Mouse (Mus musculus): ENCODE results near the gene Ephx1.
A peak's percentile ranks its signal among the peaks of the same experiment; 100 is the strongest.

GRCm38 (mm10) chr1:180992142-180992541 is 28.6 kb downstream of the Ephx1 start:
- peak; percentile 30; the same call in 1 of the 2 replicates for TF ChIP-seq CTCF (IDR thresholded peaks at IDR 0.05; ENCODE audit: control insufficient read depth, insufficient read depth, insufficient replicate concordance, low read depth, low read length)
- TF ChIP-seq POLR2A (IDR thresholded peaks at IDR 0.05; ENCODE audit: control insufficient read depth, low read depth, low read length) = no peak
